Mouse (Mus musculus) myocyte (in vitro differentiated cells): Measurements from ENCODE around the gene Nmur1. TPM values are rescaled to one million over a fixed set of nuclear protein-coding genes. Genes with fewer than 3 reads are reported as not detected.

Experiments
- H3K27me3 ChIP-seq: one replicate; pipeline ENCODE4 v1.6.1; 2011; ENCODE audit not compliant: control insufficient read depth, insufficient read depth, insufficient read length
- H3K36me3 ChIP-seq: one replicate; pipeline ENCODE4 v1.6.1; 2011; ENCODE audit not compliant: control insufficient read depth, insufficient read depth
- H3K4me2 ChIP-seq: one replicate; pipeline ENCODE4 v1.6.1; 2011; ENCODE audit warnings: low read depth, control low read depth
- H3K4me3 ChIP-seq: one replicate; pipeline ENCODE4 v1.5.1; 2011; ENCODE audit warnings: mild to moderate bottlenecking, control low read depth, moderate library complexity
- H3K79me2 ChIP-seq: one replicate; pipeline ENCODE4 v1.6.1; 2011; ENCODE audit not compliant: control insufficient read depth, insufficient read depth
- H3ac ChIP-seq: one replicate; pipeline ENCODE4 v1.6.1; 2011; ENCODE audit not compliant: control insufficient read depth, insufficient read length
- CEBPB ChIP-seq: IDR thresholded peaks from 2 replicates; pipeline ENCODE4 v1.6.1; 2011; ENCODE audit warnings: mild to moderate bottlenecking, moderate library complexity; ENCODE audit not compliant: poor library complexity, insufficient read depth, severe bottlenecking
- E2F4 ChIP-seq: IDR thresholded peaks from one replicate; pipeline ENCODE4 v1.6.1; 2011; ENCODE audit warnings: mild to moderate bottlenecking, control low read depth, moderate library complexity; ENCODE audit not compliant: insufficient read depth
- MAX ChIP-seq: IDR thresholded peaks from one replicate; pipeline ENCODE4 v1.6.1; 2011; ENCODE audit warnings: low read depth, mild to moderate bottlenecking, control low read depth
- MYOD1 ChIP-seq, 3 experiments: IDR thresholded peaks; one replicate each; pipeline ENCODE4 v1.6.1; 2011; ENCODE audit warnings: control low read depth in 2 of 3, low read depth in 2 of 3, mild to moderate bottlenecking in 2 of 3, moderate library complexity in 1 of 3; ENCODE audit not compliant: insufficient read length in 2 of 3, control insufficient read depth in 1 of 3
- MYOG ChIP-seq, 3 experiments: IDR thresholded peaks; one replicate each; pipeline ENCODE4 v1.6.1; 2011; ENCODE audit warnings: control low read depth in 2 of 3, low read depth in 2 of 3, mild to moderate bottlenecking in 2 of 3; ENCODE audit not compliant: insufficient read length in 2 of 3, control insufficient read depth in 1 of 3, insufficient read depth in 1 of 3
- POLR2A ChIP-seq: IDR thresholded peaks from one replicate; pipeline ENCODE4 v1.6.1; 2011; ENCODE audit warnings: low read depth, mild to moderate bottlenecking, control low read depth, moderate library complexity; ENCODE audit not compliant: insufficient read length
- POLR2AphosphoS2 ChIP-seq: IDR thresholded peaks from one replicate; pipeline ENCODE4 v1.6.1; 2011; ENCODE audit warnings: low read depth, control low read depth; ENCODE audit not compliant: insufficient read length
- REST ChIP-seq: IDR thresholded peaks from one replicate; pipeline ENCODE4 v1.6.1; 2011; ENCODE audit warnings: mild to moderate bottlenecking, control low read depth, moderate library complexity; ENCODE audit not compliant: insufficient read depth, insufficient read length
- SRF ChIP-seq: IDR thresholded peaks from one replicate; pipeline ENCODE4 v1.6.1; 2011; ENCODE audit warnings: low read depth; ENCODE audit not compliant: control insufficient read depth, insufficient read length
- TCF12 ChIP-seq: IDR thresholded peaks from one replicate; pipeline ENCODE4 v1.6.1; 2011; ENCODE audit warnings: mild to moderate bottlenecking, control low read depth; ENCODE audit not compliant: poor library complexity, insufficient read depth, severe bottlenecking
- TCF3 ChIP-seq: IDR thresholded peaks from one replicate; pipeline ENCODE4 v1.6.1; 2011; ENCODE audit warnings: low read depth, control low read depth; ENCODE audit not compliant: insufficient read length
- USF1 ChIP-seq: IDR thresholded peaks from one replicate; pipeline ENCODE4 v1.6.1; 2011; ENCODE audit warnings: low read depth, mild to moderate bottlenecking, control low read depth, moderate library complexity
- polyA plus RNA-seq: library from polyadenylated mRNA; unstranded; fragments of >200 nt; fragmentation: generic; extraction: Trizol; gene quantifications from one replicate; pipeline ENCODE4 v1.2.1, GENCODE M21; 2012; ENCODE audit warnings: missing spikeins

Gene Nmur1
- polyA plus RNA-seq, 1 experiment: not detected

- Histone ChIP-seq H3K4me3 (no peak overlapping the region), H3K27me3 (no peaks in the 10 kb centered on the region), H3K36me3 (no peaks in the 10 kb centered on the region), H3K79me2 (peaks cover 9% of the 10 kb centered on the region), H3ac (no peak overlapping the region), H3K4me2 (no peak overlapping the region)
- TF ChIP-seq MAX (no peak), CEBPB (no peak), REST (no peak), TCF3 (no peak)
Measured at GRCm38 (mm10) chr1:86363671-86364070, 62.4 kb downstream of the Nmur1 start.

GRCm38 (mm10) chr1:86361852-86362615 lies 64.0 kb downstream of the Nmur1 start:
- Histone ChIP-seq H3K36me3 (peaks cover 5% of the 10 kb centered on the region), H3K27me3 (no peaks in the 10 kb centered on the region), H3ac (no peak overlapping the region), H3K4me2 (no peak overlapping the region), H3K79me2 (peaks cover 25% of the 10 kb centered on the region), H3K4me3 (no peak overlapping the region)
- TF ChIP-seq SRF (no peak), USF1 (no peak), MYOG (IDR thresholded peaks at IDR 0.05; ENCODE audit: control insufficient read depth in 1 of 3, insufficient read depth in 1 of 3, insufficient read length in 2 of 3, low read depth in 2 of 3) (no peak), TCF3 (no peak), E2F4 (no peak), POLR2A (no peak), CEBPB (no peak), POLR2AphosphoS2 (no peak), REST (no peak), MYOD1 (IDR thresholded peaks at IDR 0.05; ENCODE audit: control insufficient read depth in 1 of 3, insufficient read length in 2 of 3, low read depth in 2 of 3) (no peak), TCF12 (no peak), MAX (no peak)

- H3K4me3 ChIP-seq: peak overlapping the region; percentile 95
- peaks cover 38% of the 10 kb centered on the region for H3K79me2 ChIP-seq
- H3K27me3 ChIP-seq: no peaks in the 10 kb centered on the region
- H3ac ChIP-seq: peak overlapping the region; percentile 56
- TF ChIP-seq MAX (no peak), POLR2AphosphoS2 (no peak), MYOD1 (IDR thresholded peaks at IDR 0.05; ENCODE audit: control insufficient read depth in 1 of 3, insufficient read length in 2 of 3, low read depth in 2 of 3) (no peak), TCF12 (no peak), REST (no peak), MYOG (IDR thresholded peaks at IDR 0.05; ENCODE audit: control insufficient read depth in 1 of 3, insufficient read depth in 1 of 3, insufficient read length in 2 of 3, low read depth in 2 of 3) (no peak)
- peak overlapping the region; percentile 89 for H3K4me2 ChIP-seq
- peaks cover 21% of the 10 kb centered on the region for H3K36me3 ChIP-seq
Measured at GRCm38 (mm10) chr1:86360441-86360840, 65.6 kb downstream of the Nmur1 start.

GRCm38 (mm10) chr1:86359798-86360179 lies 66.2 kb downstream of the Nmur1 start:
- H3K79me2 ChIP-seq: peaks cover 38% of the 10 kb centered on the region
- no peak for TF ChIP-seq SRF
- no peak for TF ChIP-seq REST
- TF ChIP-seq MAX: no peak
- TF ChIP-seq POLR2AphosphoS2: no peak
- TF ChIP-seq TCF3: no peak
- H3K27me3 ChIP-seq: no peaks in the 10 kb centered on the region
- peaks cover 28% of the 10 kb centered on the region for H3K36me3 ChIP-seq
- peak overlapping the region; percentile 89 for H3K4me2 ChIP-seq
- peak overlapping the region; percentile 95 for H3K4me3 ChIP-seq
- peak overlapping the region; percentile 56 for H3ac ChIP-seq

- H3K4me2 ChIP-seq: peak within 1 kb of the TSS; percentile 92
- peaks cover 34% of the 10 kb centered on the region for H3K36me3 ChIP-seq
- peaks cover 38% of the 10 kb centered on the region for H3K79me2 ChIP-seq
- H3K4me3 ChIP-seq: peak within 1 kb of the TSS; percentile 95
- H3ac ChIP-seq: peak within 1 kb of the TSS; percentile 56
- peak; percentile 56 for TF ChIP-seq E2F4
- no peak for TF ChIP-seq MAX
- no peak for TF ChIP-seq TCF3
- TF ChIP-seq TCF12: no peak
- TF ChIP-seq SRF: peak; percentile 40
- peak; percentile 17; the same call in 1 of the 2 replicates for TF ChIP-seq CEBPB
- TF ChIP-seq POLR2A: peak; percentile 84
- TF ChIP-seq USF1: peak; percentile 88
- no peak for TF ChIP-seq MYOD1 (IDR thresholded peaks at IDR 0.05; ENCODE audit: control insufficient read depth in 1 of 3, insufficient read length in 2 of 3, low read depth in 2 of 3)
- TF ChIP-seq POLR2AphosphoS2: peak; percentile 95
- peak; percentile 54 for TF ChIP-seq REST
- peak in 1 of 3 experiments; percentile 9 for TF ChIP-seq MYOG (IDR thresholded peaks at IDR 0.05; ENCODE audit: control insufficient read depth in 1 of 3, insufficient read depth in 1 of 3, insufficient read length in 2 of 3, low read depth in 2 of 3)
- no peaks in the 10 kb centered on the region for H3K27me3 ChIP-seq
Measured at GRCm38 (mm10) chr1:86358906-86359797, 66.9 kb downstream of the Nmur1 start, which contains the start of gene Ncl. Gene Ncl (minus strand): TSS chr1:86359400.
